Mouse (Mus musculus) CD4-positive, CD25-positive, alpha-beta regulatory T cell, adult 9 weeks (primary cell): ENCODE results near the gene Icam2. TPM values are rescaled to one million over a fixed set of nuclear protein-coding genes. Genes with fewer than 3 reads are reported as not detected.

Experiments
- polyA plus RNA-seq: library from polyadenylated mRNA; unstranded; fragments of 100-300 nt; shearing (Covaris generic); gene quantifications from one replicate; pipeline ENCODE4 v1.2.1, GENCODE M21; 2017

The Icam2 gene
- polyA plus RNA-seq: 126 TPM

DNA sequence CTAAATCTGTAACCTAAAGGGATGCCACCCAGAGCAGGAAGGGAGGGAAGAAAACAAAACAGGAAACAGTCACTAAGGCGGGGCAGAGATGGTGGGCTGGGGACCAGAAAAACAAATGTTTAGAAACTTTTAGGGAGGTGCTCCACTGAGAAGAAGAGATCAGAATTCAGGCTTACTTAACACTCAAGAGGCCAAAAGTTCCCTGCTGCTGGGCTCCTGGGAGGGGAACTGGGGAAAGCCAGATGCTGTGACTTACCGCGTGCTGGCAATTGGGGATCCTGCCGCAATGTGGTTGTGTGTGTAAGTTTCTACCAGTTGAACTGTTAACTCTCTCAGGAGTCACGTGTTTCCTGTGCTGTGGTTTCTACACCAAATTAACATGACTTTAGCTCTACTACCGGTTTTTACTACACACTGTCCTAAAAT lies at the start of gene Icam2:
TSS of gene Icam2 (minus strand) at position 285 of the 426 bp plus-strand sequence.

DNA sequence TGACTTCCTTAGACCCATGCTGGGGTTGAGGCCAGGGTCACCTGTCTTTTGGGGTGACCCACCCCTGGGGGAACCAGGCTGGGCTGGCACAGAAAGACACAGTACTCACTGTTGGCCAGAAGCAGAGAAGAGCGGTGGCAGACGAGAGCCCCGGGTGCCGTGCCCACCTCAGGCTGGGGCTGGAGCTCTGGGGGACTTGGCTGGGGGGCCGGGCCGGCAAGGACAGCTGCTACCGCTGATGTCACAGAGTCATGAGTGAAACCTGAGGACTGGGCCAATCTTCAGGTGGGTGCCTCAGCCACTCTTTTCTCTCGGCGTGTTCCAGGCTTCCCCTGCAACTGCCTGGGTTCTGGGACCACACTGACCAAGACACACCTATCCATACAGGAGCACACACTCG lies 22.5 kb downstream of the Icam2 start, which contains the start of gene Prr29:
TSS of gene Prr29 (plus strand) at position 107 of the 400 bp plus-strand sequence.

DNA sequence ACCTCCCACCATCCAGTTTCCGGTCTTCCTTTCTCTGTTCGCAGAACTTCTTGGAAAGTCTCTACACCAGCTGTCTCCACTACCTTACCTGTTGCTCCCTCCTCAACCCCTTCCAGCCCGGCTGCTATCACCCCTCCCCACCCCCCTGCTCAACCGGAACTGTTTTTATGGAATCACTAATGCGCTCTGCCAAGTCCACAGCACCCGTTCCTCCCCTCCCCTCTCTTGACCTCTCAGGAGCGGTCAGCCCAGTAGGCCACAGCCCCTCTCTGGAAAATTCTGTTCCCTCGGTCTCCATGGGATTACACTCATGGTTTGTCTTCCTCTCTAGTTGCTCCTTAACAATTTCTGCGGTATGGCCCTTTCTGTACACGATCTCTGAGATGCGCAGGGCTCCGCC lies 34.7 kb downstream of the Icam2 start, which contains the start of gene Scn4a:
TSS of gene Scn4a (minus strand) at position 101 of the 400 bp plus-strand sequence.

Other genes with a start within 250 kb of the Icam2 start
- gene Gm10840, start 227.2 kb downstream of the Icam2 start, polyA plus RNA-seq: 1.4 TPM
- gene Limd2, start 227.2 kb downstream of the Icam2 start, polyA plus RNA-seq: 784 TPM
- 42.8 TPM for gene Strada, start 185.9 kb downstream of the Icam2 start, polyA plus RNA-seq
- gene Ccdc47, start 171.7 kb downstream of the Icam2 start, polyA plus RNA-seq: 129 TPM
- gene Ddx42, start 171.1 kb downstream of the Icam2 start, polyA plus RNA-seq: 67.6 TPM
- 86.8 TPM for gene Ftsj3, start 132.0 kb downstream of the Icam2 start, polyA plus RNA-seq
- gene Psmc5, start 131.9 kb downstream of the Icam2 start, polyA plus RNA-seq: 202 TPM
- gene Smarcd2, start 115.1 kb downstream of the Icam2 start, polyA plus RNA-seq: 9.2 TPM
- gene Tcam1, start 111.4 kb downstream of the Icam2 start, polyA plus RNA-seq: 0.17 TPM
- not detected for gene Gh, start 86.2 kb downstream of the Icam2 start, polyA plus RNA-seq
- gene Cd79b, start 73.3 kb downstream of the Icam2 start, polyA plus RNA-seq: 40.6 TPM
- not detected for gene Scn4a, start 34.8 kb downstream of the Icam2 start, polyA plus RNA-seq
- 0.36 TPM for gene Prr29, start 22.6 kb downstream of the Icam2 start, polyA plus RNA-seq
- 1.4 TPM for gene Ern1, start 99.8 kb upstream of the Icam2 start, polyA plus RNA-seq
- gene Tex2, start 225.3 kb upstream of the Icam2 start, polyA plus RNA-seq: 28.7 TPM